Mouse (Mus musculus): ENCODE results near the gene Otub1. TPM values are rescaled to one million over a fixed set of nuclear protein-coding genes. Genes with fewer than 3 reads are reported as not detected.

The Otub1 gene
- total and polyA plus RNA-seq, 3 experiments: 103 to 285 (median 194) TPM

GRCm38 (mm10) chr19:7166767-7167166, 39.3 kb downstream of the Otub1 start:
- Histone ChIP-seq H3K27ac (ENCODE audit: control insufficient read depth, low read depth, low read length) (no peak overlapping the region), H3K9me3 (replicated peaks; ENCODE audit: insufficient read depth, low read length) (no peaks in the 10 kb centered on the region), H3K4me1 (ENCODE audit: control insufficient read depth in 1 of 2, insufficient read depth in 2 of 2, low read length in 2 of 2) (peaks cover 4 to 5% of the 10 kb centered on the region in 2 experiments; a peak in 3 of 4 replicates), H3K27me3 (ENCODE audit: control insufficient read depth in 1 of 2, insufficient read depth in 2 of 2, low read length in 2 of 2) (no peaks in the 10 kb centered on the region), H3K36me3 (ENCODE audit: control insufficient read depth in 1 of 2, insufficient read depth in 2 of 2, low read length in 2 of 2) (no peaks in the 10 kb centered on the region), H3K79me2 (ENCODE audit: control insufficient read depth, insufficient read depth, low read length, poor library complexity) (no peaks in the 10 kb centered on the region), H3K4me3 (ENCODE audit: control insufficient read depth in 1 of 2, insufficient read depth in 1 of 2, low read depth in 2 of 2, low read length in 2 of 2) (no peak overlapping the region), H3K9ac (ENCODE audit: control insufficient read depth, low read depth, low read length, poor library complexity, severe bottlenecking) (no peak overlapping the region)
- TF ChIP-seq HCFC1 (IDR thresholded peaks at IDR 0.05; ENCODE audit: low read depth, low read length) (no peak), EP300 (IDR thresholded peaks at IDR 0.05; ENCODE audit: low read depth in 1 of 2, low read length in 2 of 2) (no peak)
- no peak for DNase-seq (ENCODE audit: low read depth, low spot score)

DNA sequence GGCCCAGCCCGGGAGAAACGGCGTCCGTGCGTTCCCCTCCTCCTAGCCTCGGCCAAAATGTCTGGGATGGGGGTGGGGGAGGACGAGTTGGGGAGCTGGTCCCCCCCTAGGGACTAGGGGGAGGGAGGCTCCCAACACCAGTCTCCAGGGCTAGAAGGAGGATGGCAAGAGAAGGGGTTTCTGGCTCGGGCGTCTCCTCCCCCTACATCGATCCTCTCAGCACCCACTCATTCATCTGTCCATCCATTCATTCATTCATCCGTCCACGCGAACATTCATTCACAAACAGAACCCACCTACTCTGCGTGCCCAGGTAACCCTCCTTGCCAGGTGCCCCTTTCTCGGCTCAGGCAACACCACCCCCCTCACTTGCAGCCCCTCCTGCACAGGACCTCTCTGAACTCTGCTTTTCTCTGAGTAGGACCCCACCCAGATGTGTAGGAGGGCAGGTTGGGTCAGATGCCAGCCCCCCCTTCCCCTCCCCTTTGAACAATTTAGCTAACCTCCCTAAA, 39.9 kb downstream of the Otub1 start:
- Histone ChIP-seq H3K4me3 (ENCODE audit: control insufficient read depth in 1 of 2, insufficient read depth in 1 of 2, low read depth in 2 of 2, low read length in 2 of 2) (no peak overlapping the region), H3K9ac (ENCODE audit: control insufficient read depth, low read depth, low read length, poor library complexity, severe bottlenecking) (no peak overlapping the region), H3K36me3 (ENCODE audit: control insufficient read depth in 1 of 2, insufficient read depth in 2 of 2, low read length in 2 of 2) (no peaks in the 10 kb centered on the region), H3K27me3 (ENCODE audit: control insufficient read depth in 1 of 2, insufficient read depth in 2 of 2, low read length in 2 of 2) (no peaks in the 10 kb centered on the region), H3K27ac (ENCODE audit: control insufficient read depth, low read depth, low read length) (no peak overlapping the region), H3K9me3 (replicated peaks; ENCODE audit: insufficient read depth, low read length) (no peaks in the 10 kb centered on the region), H3K4me1 (ENCODE audit: control insufficient read depth in 1 of 2, insufficient read depth in 2 of 2, low read length in 2 of 2) (peaks cover 2 to 3% of the 10 kb centered on the region in 2 experiments; a peak in 3 of 4 replicates), H3K79me2 (ENCODE audit: control insufficient read depth, insufficient read depth, low read length, poor library complexity) (no peaks in the 10 kb centered on the region)
- no peak for DNase-seq (ENCODE audit: low read depth, low spot score)
- TF ChIP-seq MAZ (IDR thresholded peaks at IDR 0.05; ENCODE audit: low read depth, low read length) (no peak), KAT2A (conservative IDR thresholded peaks at IDR 0.05; ENCODE audit: low read depth, low read length) (no peak), HCFC1 (IDR thresholded peaks at IDR 0.05; ENCODE audit: low read depth, low read length) (no peak), ELF1 (IDR thresholded peaks at IDR 0.05; ENCODE audit: low read depth, low read length) (no peak), RCOR1 (IDR thresholded peaks at IDR 0.05; ENCODE audit: low read depth, low read length) (no peak), E2F4 (IDR thresholded peaks at IDR 0.05; ENCODE audit: borderline replicate concordance, low read depth, low read length) (no peak), POLR2A (IDR thresholded peaks at IDR 0.05; ENCODE audit: control insufficient read depth in 1 of 2, insufficient read depth in 1 of 2, low read depth in 1 of 2, low read length in 2 of 2, poor library complexity in 1 of 2) (no peak), MAFK (IDR thresholded peaks at IDR 0.05; ENCODE audit: borderline replicate concordance, low read depth, low read length) (no peak), ZC3H11A (IDR thresholded peaks at IDR 0.05; ENCODE audit: low read depth, low read length) (no peak), ETS1 (IDR thresholded peaks at IDR 0.05; ENCODE audit: low read depth, low read length) (no peak), MYB (IDR thresholded peaks at IDR 0.05; ENCODE audit: low read depth, low read length) (no peak), ZNF384 (IDR thresholded peaks at IDR 0.05; ENCODE audit: low read depth, low read length) (no peak), ZMIZ1 (IDR thresholded peaks at IDR 0.05; ENCODE audit: low read depth, low read length) (no peak), NELFE (IDR thresholded peaks at IDR 0.05; ENCODE audit: low read depth, low read length) (no peak), EP300 (IDR thresholded peaks at IDR 0.05; ENCODE audit: low read depth in 1 of 2, low read length in 2 of 2) (no peak)
